Mouse (Mus musculus) heart, adult 11 months (tissue): ENCODE measurements around the gene Lima1.

Source experiments
- DNase-seq: peaks from one replicate; pipeline ENCODE4 v3.0.0; 2022

Lima1 gene

DNA sequence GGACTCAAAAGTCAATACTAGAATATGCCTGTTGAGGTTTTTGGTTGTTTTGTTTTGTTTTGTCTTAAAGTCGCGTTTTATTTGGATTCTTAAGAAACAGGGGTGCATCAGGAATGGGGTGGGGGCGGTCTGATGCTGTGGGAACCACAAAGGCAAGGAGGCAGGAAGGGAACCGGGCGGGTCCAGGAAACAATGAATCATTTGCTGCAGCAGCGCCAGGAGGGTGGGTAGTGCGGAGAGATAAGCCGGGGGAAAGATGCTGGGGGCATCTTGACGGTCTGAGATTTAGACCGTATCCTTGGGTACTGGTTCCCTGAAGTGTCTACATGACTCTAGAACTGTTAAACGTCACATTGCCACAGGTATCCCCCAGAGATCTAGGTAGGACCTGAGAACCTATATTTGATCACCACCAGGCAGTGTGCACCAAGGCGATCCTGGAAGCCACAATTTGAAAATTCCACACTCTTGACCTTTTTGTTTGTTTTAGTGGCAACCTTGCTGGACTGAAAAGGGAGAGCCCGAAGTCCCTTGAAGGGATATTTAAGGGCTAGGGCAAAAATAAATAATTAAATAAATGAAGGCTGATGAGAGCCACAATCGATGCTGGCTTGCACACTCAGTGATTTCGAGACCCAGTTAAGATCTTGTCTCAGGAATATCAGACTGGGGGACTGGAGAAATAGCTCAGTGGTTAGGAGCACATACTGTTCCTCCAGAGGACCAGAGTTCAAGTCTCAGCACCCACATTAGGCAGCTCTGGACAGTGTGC is 8.6 kb downstream of the Lima1 start:
- peak; percentile 98 for DNase-seq

DNA sequence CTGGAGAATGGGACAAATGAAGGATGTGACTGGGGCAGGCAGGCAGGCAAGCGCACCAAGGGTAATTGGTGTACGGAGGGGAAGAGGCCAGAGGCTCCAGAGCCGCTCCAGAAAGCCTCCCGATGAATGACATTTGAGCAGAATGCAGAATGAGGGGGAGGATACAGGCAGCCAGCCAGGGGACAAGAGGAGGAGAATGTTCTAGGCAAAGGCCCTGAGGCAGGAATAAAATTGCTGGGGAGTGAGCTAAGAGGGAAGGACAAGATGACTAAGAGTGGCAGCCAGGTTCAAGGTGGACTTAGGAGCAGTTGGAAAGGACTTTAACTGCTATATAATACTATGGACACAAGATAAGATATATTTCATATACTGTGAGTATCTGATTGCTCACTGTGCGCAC is 9.3 kb downstream of the Lima1 start:
- peak; percentile 96 for DNase-seq

DNA sequence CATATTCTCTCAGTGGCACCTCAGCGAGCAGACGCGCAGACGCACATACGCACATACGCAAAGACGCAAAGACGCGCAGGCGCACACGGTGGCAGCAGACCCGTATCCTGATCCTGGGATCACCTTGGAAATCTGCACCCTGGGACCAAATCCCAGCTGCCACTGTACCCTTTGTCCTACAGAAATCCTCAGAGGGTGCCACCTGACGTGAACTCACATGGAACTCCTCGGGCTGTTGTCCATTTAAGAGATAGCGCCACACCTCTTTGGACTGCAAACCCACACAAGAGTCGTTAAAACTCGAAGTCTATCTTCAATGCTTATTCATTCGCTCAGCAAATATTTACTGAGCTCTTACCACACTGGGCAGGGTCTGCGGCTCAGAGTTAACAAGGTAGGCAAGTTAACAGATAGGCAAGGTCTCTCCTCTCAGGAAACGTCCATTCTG is 9.7 kb downstream of the Lima1 start:
- DNase-seq, result peak; percentile 86

DNA sequence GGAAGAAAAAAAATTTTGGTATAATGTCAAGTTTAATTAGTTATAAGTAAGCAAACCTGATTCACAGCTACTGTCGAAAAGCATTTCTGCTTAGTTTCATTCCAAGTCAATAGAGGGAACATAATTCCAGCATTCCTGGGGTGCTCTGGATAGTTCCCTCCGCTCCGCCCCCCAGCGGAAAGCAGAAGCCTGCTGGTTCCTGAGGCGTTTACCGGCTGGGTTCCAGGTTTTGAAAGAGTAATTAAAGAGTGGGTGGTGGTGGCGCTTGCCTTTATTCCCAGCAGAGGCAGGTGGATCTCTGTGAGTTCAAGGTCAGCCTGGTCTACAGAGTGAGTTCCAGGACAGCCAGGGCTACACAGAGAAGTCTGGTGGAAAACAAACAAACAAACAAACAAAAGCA is 10.2 kb downstream of the Lima1 start:
- peak; percentile 91 for DNase-seq

DNA sequence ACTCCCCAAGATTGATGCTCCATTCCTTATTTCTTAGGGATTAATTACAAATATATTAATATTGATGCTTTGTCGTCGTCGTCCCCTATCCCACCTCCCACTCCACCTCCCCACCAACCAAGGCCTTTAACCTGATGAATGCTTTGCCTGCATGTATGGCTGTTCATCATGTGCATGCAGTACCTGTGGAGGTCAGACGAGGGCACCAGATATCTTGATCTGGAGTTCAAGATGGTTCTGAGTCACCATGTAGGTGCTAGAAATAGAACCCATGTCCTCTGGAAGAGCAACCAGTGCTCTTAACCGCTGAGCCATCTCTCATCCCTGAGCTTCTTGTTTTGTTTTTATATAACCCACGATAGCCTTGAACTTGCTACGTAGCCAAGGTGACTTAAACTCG is 11.5 kb downstream of the Lima1 start:
- DNase-seq, result no peak

DNA sequence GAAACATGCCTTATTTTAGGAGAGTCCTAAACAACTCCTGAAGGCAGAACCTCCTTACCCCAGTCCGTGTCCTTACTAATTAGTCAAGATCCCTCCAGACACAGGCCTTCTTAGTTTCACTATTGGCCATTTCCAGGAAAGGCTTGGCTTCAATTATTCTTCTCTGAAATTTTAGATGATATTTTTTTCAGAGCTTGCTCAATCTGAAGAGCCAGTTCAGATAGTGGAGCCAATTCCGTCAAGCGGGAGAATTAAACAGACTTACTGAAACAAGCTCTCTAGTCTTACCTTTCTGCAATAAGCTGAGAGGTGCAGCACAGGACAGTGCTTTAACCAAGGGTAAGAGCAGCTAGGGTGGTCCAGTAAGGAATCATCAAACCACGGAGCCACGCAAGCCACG is 11.9 kb downstream of the Lima1 start:
- peak; percentile 87 for DNase-seq

DNA sequence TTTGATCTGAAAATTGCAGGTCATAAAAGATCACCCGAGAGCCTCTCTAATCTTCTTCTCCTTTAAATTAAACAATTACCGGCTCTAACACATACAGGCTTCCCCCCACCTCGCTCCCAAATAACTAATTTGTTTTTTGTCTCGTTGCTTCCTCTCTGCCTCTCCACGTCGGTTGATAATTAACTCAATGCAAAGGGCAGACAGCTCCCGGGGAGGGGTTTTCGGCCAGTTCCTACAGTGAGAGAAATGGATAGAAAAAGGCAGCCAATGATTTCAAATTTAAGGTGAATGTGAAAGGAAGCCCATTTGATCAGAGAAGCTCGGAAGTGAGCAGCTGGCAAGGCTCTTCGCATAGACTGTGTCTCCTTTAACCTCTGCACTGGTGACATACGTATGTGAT is 12.8 kb downstream of the Lima1 start:
- no peak for DNase-seq

DNA sequence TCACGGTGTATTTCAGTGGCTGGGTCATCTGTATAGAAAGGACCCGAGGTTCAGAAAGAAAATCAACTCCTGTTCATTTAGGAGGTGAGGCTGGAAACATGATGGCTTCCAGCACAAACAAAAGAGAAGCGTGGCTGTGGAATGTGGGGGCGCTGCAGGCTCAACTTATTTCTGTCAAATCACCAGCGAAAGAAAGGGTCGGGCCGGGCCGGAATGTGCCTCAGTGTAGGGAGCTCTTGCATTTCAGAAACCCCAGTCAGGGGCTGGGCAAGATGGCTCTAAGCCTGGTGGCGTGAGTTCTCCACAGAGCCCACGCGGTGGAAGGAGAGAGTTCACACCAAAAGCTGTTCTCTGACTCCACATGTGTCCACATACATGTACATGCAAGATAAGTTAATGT is 13.3 kb downstream of the Lima1 start:
- DNase-seq, result no peak

DNA sequence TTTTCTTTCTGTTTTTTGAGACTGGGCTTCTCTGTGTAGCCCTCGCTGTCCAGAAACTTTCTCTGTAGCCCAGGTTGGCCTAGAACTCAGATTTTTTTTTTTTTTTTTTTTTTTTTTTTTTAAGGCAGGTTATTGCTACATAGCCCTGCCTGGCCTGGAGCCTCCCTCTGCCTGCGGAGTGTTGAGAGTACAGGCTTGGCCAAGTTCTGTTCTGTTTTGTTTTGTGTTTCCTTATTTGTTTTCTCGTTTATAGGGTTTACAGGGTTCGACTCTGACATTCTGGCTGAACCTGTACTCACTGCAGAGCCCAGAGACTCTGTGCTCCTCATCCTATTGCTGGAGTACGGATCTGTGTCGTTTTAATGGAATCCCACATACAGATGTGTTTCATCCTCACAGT is 13.7 kb downstream of the Lima1 start:
- DNase-seq, result no peak

DNA sequence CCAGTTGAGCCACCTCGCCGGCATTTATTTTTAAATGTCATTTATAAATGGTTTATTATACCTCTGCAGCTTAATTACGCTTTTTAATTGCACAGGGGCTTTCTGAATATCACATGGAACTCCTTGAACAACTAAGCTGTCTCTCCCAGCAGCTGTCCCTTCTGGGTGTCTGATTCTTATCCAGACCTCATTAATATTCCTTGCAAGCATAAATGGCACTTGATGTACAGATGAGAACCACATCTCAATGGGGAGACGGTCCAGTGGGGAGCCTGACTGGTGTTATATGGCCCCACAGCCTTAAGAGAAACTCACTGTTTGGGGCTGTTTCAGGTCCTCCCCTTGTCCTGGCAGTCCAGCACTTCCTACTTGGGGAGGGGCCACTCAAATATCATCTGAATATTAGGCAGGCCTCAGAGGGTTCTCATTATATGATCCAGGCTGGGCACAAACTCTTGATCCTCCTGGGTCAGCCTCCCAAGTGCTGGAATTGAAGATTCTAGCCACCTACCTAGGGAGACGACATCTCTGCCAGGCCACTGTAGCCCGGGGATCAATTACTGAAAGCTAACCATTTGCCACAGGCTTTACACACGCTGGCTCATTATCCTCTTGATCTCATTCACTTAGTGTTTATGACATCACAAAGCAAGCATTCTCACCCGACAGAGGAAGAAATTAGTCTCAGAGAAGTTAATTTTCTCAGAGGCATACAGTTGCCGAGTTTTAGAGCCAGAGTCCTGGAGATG is 15.4 kb downstream of the Lima1 start:
- peak; percentile 82 for DNase-seq

DNA sequence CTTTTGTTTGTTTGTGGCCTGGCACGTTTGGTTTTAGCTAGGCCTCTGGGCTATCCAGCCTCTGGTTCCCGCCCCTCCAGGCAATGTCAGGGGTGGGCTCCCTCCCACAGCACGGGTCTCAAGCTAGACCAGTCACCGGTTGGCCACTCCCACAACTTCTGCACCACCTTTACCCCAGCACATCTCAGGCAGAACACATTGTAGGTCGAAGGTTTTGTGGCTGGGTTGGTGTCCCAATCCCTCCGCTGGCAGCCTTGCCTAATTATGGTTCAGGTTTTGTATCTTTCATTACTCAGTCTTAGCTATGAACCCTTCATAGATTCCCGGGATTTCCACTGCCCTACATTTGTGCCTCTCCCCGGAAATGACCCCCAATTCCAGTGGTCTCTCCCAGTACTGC is 17.8 kb downstream of the Lima1 start:
- DNase-seq, result no peak

DNA sequence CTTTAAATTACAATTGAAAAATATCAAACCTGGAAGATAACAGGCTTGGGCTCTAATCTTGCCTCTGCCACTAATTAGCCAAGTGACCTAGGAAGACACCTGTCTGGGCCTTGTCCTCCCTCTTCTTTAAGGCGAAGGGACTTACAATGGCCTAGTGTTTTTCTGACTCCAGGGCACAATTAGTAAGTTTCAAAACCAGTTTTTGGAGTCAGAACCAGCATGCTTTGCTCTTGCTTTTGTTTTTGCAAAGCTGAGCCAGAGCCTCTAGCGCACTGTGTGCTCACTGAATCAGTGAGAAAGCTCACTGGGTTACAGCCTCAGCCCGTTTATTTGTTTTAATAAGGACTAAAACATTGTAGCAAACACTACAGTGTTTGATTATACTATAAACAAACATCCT is 20.1 kb downstream of the Lima1 start:
- DNase-seq, result no peak

DNA sequence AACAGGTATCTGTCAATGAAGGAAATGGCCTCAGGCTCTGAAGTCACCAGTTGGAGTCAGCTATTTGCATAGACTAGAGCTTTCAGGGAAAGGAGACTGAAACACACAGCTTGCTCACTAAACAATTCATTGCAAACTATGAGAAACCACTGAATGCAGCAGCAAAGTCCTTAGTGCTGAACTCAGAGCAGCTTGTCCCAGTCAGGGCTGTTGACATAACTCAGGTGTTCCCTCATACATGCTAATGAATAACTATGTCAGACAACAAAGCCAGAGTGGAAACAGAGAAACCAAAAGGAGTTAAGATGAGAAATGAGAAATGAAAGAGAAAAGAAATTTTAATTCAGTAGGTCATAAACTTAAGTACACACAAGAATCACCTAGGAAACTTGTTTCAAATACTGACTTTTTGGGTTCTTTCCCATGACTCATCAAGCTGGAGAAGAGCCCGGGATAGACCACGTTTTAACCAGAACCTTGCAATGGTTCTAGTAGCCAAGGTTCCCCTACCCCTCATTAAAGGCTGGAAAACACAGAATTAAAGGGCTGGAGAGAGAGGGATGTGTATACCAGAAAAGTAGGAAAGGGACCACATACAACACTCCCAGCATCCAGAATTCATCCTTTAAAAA is 22.5 kb downstream of the Lima1 start:
- no peak for DNase-seq

DNA sequence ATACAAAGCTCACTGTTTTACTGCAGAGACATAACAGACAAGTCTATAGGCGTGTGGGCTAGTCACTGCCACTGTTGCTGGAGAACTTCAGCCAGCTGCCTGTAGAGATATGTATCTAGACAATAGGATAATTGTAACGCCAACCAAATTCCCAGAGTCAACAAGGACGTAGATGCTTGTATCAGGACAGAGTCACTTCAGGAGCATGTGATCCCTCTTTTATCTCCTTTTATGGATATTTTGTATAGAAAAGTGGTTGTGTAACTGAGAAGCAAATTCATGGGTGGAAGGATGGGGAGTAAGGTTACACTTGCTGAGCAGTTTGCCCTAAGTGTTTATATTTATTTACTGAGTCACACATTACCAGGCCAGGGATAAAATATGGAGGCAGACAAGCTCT is 25.0 kb downstream of the Lima1 start:
- no peak for DNase-seq

DNA sequence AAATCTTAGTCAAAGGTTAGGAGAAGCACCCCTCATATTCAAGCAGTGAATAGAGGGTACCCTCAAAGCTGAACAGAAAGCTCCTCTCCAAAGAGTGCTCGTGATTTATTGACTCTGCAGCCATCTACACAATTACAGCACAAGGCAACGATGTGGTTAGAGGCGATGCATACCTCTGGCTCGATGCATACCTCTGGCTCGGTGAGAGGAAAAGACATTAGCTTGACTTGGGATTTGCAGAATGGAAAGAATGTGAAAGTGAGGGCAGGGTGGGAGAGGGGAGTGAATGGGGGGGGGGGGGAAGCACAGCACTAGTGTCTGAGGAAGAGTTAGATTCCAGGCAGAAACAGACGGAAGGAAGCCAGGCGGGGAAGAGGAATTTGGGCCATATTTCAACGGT is 27.3 kb downstream of the Lima1 start:
- DNase-seq, result no peak

DNA sequence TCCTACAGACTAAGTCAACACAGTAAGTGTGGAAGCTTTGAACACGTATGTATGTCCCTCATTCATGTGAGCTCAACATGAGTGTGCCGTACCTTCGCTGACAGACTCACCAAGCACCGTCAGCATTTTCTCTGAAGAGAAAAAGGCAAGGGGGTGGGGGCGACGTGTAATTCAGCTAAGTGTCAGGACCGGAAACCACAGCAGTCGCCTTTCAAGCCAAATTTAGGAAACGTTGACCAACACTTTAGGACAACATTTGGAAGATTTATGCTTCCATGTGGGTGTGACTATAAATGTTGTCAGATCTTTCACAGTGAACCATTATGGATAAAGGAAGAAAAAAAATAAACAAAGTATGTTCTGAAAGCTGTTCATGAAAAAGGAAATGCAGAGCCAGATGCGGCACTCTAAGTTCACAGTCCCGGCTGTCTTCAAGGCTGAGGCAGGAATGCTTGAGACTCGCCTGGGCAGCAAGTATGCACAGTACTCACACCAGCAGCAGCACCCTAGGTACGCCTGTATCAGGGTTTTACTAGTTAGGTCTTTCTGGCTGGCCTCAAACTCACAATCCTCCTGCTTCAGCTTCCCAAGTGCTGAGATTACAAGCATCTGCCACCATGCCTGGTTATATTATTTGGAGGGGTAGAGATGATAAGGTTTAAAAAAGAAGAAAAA is 27.9 kb downstream of the Lima1 start:
- peak; percentile 86 for DNase-seq

DNA sequence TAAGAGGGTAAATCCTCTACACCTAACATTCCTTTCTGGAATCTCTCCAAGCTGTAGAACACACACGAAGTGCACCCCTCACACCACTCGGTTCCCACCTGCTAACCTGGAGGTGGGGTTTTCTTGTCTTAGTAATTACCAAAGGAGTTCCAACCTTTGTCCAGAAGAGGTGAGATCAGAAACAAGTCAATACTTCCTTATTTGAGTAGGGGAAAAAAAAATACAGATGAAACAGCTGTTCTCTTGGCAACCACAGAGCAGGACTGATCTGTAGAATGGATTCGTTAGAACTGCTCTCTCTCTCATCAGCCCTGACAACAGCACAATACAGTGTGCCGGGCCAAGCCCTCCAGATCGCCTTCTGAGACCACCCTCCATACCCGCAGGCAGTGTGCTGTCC is 28.6 kb downstream of the Lima1 start:
- DNase-seq, result no peak

DNA sequence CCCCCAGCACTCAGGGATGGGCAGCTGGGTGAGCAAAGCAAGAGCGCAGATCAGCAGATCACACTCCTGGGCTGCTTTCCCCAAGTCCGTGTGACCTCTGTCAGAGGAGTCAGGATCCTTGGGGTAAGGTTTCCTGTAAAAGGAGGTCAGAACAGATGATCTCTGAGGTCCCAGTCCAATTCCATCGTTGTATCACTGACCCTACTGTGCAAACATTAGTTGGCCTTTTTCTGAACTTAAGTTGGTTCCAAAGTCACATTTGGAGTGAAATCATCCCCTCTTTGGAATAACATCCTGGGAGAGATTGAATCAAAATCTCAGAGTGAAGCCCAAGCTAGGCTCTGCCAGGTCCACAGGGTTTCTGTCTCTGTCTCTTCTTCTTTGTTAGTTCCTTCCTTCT is 31.4 kb downstream of the Lima1 start:
- no peak for DNase-seq

DNA sequence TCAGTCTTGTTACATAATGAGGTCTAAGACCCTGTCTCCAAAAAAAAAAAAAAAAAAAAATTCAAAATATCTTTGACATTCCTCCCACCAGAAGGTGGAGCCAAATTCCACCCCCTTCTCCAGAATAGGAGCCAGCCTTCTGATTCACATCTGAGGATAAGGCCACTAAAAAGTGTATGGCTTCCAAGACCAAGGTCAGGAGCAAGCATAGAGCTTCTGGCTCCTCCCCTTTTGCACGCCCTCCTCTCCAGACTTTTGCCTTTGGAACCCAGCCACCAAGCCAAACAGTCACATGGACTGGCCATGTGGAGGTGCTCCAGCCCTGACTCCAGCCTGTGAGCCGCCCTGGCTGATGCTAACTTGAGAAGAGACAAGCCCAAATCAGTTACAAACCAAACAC is 35.3 kb downstream of the Lima1 start:
- peak; percentile 99 for DNase-seq

DNA sequence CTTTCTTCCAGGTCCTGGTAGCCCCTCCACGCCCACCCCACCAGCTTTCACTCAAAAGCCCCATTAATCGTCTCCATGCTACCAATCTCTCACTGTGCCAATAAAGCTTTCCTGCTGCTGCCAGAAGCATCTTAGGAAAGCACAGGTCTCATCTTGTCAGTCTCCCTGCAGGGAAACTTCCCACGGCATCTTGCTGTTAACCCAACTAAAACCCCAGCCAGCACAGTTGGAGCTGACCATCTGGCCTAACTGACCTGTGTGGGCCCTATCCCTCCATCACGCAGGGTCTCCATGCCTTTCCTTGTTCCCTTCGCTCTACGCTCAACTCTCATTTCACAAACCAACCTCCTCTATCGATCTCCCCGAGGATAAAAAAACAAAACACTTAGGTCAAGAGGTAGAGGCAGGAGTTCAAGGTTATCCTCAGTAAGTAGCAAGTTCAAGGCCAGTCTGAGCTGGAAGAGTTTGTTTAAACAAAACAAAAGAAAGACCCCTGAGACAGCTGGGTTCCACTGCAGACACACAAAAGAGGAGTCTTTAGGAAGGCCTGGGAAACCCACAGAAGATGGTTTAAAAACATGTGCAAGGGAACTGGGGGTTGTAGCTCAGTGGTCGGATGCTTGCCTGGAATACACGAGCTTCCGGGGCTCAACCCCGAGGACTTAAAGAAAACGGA is 36.0 kb downstream of the Lima1 start:
- DNase-seq, result peak; percentile 85

DNA sequence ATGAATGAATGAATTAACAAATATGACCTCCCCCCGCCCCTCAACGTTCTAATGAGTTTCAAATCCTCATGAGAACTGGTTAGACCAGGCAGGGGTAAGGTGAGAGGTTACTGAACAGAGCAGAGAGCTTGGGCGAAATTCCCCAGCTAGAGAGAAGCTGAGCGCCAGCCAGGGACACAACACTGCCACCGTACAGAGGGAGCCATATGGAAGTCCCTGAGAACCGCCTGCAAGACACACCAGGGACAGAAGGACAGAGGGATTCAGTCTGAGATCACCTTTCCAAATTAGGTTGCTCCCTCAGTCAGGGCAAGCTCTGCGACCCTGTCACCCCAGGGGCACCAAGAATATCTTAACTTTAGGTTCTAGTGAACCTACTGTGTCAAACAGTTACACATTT is 37.7 kb downstream of the Lima1 start:
- no peak for DNase-seq

DNA sequence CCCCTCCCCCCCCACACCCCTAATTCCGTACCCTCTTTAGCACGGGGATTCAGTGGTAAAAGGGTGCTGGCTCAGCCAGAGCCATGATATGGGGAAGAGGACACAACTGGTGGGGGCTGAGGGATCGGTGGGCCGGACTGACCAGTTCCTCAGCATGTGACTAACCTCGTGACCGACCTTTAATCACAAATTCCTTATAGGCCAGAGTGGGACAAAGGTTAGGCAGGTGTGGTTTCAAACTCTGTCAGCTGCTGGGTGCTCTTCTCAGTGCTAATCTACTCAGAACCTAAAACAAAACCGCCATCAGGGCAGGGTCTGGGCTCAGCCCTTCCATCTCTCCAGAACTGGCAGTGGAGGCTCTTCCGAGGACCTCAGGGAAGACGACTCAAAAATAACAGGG is 40.1 kb downstream of the Lima1 start:
- no peak for DNase-seq

DNA sequence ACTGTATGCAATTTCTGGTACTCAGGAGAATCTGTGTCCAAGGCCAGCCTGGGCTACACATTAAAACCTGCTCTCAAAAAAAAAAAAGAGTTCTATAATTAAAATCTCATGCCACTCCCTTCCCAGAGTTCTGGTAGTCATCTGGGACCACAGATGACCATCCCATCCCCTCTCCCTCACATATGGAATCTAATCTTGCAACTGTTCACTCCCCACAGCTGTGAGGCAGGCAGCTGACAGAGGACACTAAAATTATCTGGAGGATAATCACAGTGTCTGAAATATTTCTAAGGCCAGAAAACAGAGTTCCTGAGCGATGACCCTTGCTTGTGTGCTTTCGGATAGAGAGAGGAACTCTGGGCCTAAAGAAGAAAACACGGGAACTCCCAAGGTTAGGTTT is 40.6 kb downstream of the Lima1 start:
- no peak for DNase-seq
